Mouse (Mus musculus) megakaryocyte progenitor cell, adult 5-6 weeks (primary cell): ENCODE measurements around the gene Mapk13. TPM values are rescaled to one million over a fixed set of nuclear protein-coding genes. Genes with fewer than 3 reads are reported as not detected.
"Not testable (repeated sequence)": the region's sequence is repeated elsewhere in the genome, so short reads cannot be mapped to it uniquely, and the experiment has no call there.

ENCODE experiments used
- ATAC-seq: replicated peaks from 2 replicates; pipeline ENCODE4 v1.8.0; 2016; ENCODE audit warnings: mild to moderate bottlenecking, moderate TSS enrichment, inconsistent platforms; ENCODE audit not compliant: poor library complexity
- total RNA-seq, 2 experiments: library from RNA; stranded (forward) in 1 of 2; stranded (reverse) in 1 of 2; fragments of 157-497, 149-512 nt in 1 of 2; fragments of 200-1000 nt in 1 of 2; gene quantifications; 2 replicates each; pipeline versions ENCODE4 v1.2.3 to v1.2.4; 2015 to 2017

The Mapk13 gene
- total RNA-seq, 2 experiments from 2014 or later: 2.2 to 4.8 TPM

DNA sequence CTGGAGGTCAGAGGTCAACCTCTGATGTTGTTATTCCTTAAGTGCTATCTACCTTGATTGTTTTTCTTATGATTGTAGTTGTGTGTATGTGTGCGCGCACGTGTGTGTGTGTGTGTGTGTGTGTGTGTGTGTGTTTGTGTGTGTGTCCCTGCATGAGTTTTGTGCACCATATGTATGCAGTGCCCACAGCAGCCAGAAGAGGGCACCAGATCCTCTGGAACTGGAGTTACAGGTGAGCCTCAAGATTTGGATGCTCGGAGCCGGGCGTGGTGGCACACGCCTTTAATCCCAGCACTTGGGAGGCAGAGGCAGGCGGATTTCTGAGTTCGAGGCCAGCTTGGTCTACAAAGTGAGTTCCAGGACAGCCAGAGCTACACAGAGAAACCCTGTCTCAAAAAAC, 5.2 kb downstream of the Mapk13 start:
- ATAC-seq: not testable (repeated sequence)

DNA sequence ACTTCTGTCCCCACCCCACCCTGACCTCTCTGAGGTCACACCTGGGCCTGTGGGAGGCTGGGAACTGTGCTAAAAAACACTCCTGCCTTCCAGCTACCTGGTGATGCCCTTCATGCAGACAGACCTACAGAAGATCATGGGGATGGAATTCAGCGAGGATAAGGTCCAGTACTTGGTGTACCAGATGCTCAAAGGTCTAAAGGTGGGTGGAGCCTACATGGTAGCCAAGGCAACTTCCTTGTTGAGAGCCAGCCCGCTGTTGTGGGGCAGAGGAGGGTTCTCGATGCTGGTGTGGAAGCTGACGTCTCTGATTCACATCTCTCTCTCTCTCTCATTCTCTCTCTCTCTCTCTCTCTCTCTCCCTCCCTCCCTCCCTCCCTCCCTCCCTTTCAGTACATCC, 6.1 kb downstream of the Mapk13 start:
- ATAC-seq: no peak

DNA sequence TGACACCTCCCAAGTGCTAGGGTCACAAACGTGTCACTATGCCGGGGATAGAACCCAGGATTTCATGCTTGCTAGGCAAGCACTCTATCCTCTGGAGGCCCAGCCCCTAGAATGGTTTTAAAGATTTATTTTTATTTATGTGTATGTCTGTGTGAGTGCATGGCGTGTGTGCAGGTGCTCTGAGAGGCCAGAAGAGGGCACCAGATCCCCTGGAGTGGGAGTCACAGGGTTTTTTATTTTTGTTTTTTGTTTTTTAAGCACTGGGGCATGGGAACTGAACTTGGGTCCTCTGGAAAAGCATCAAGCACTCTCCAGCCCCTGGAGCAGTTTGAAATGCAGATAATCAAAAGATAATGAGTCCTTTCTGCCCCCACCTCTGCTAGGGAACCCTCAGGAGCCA, 7.7 kb downstream of the Mapk13 start:
- ATAC-seq: 0 out of 2 replicates have a peak, but pooled peaks have one; percentile 34

DNA sequence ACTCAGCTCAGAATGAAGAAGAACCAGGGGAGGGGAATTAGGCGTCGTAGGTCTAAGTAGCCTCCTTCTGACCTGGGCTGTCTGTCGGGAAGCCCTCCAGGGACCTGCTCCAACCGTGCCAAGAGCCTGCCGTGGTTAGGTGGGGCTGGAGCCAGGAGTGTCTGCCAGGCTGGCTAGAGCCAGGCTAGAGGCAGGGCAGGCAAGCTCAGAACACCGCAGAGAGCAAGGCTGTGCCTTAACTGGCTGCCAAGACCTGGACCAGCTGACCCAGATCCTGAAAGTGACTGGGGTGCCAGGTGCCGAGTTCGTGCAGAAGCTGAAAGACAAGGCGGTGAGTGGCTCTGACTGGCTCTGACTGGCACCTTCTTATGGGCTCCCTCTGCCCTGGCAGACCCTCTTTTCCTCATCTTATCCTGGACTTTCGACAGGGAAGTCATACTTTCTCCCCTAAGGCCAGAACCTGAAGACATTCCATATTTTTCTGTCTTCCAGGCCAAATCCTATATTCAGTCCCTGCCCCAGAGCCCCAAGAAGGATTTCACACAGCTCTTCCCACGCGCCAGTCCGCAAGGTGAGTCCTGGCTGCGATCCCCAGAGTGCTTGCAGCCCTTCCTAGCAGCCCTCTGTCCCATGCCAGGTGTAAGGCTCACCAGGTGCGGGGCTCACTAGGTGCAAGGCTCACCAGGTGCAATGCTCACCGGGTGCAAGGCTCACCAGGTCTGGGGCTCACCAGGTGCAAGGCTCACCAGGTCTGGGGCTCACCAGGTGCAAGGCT, 8.3 kb downstream of the Mapk13 start:
- no peak for ATAC-seq

DNA sequence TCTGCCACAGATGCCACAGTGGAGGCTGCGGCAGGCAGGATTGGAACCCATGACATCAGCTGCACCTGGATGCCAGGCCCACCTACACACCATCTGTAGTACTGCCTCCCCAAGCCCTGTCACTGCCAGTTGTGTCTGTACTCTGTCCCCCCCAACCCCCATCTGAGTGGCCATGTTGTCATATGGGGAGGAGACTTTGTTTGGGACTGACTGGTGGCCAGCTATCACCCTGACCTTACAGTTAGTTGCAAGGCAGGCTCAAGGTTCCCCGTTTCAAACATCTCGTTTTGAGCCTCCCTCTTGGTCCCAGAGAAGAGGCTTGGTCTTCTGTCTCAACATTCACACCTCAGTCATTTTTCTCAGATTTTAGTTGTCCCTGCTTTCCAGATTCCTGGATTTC, 10.6 kb downstream of the Mapk13 start:
- ATAC-seq: no peak

DNA sequence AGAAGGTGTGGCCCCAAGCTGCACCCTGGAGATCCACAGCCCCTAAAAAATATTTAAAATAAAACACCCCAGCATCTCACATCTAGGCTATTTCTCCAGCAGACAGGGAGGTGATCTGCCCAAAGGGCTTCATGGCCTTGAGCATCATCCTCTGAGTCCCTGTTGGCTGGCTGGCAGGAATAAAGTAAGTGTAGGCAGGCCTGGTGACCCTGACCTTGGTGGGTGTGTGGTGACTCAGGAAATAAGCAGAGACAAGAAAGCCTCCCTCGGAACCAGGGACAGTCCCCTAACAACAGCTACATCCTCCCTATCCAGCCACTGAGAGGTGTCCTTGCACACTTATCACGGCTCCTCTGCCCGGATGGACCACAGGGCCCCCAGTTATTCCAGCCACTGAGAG, 11.7 kb downstream of the Mapk13 start:
- ATAC-seq: no peak

DNA sequence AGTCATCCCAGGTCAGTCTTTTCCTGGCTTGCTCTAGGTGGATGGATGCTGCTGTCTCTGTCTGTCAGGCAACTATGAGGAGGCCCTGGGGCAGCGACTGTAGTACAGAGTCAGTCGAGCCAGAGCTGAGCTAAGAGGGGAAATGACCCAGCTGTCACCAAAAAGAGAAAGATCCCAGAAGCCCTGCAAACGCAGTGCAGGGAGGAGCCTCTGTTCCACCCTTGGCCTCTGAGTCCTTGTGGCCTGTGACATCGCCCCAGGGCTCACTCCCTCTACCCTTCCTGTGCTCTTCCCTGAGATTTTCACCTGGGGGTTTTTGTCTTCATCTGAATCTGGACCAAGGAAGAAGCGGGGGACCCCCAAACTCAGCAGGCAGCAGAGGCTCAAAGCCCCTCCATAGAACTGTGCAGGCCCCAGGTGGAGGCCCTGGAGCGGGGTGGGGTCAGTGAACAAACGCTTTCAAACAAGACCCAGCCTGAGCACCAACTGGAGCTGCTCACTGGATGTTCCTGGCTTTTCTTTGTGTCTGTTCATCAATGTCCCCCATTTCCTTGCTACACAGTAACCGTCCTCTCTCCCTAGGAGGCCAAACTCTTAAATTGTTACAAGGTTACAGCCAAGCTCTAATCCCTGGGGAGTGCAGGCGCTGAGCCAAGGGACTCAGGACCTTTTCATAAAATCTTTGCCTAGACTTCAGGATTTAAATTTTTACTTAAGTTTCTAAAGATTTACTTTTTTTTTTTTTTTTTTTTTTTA, 12.4 kb downstream of the Mapk13 start:
- ATAC-seq: no peak

DNA sequence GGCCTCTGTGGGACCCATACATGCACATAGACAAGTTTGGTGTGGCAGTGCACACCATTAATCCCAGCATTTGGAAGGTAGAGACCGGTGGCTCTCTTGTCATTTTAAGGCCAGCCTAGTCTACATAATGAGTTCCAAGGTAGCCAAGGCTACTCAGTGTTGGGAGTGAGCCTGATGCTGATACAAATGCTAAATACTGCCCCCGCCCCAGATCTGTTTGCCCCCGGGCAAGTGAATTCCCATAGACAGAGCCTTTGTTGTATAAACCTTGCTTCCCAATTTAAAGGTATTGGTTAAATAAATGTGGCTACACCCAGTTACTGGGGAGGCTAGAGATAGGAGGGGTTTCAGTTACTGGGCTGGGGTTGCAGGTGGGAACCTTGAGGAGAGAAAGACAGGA, 15.9 kb downstream of the Mapk13 start:
- no peak for ATAC-seq

DNA sequence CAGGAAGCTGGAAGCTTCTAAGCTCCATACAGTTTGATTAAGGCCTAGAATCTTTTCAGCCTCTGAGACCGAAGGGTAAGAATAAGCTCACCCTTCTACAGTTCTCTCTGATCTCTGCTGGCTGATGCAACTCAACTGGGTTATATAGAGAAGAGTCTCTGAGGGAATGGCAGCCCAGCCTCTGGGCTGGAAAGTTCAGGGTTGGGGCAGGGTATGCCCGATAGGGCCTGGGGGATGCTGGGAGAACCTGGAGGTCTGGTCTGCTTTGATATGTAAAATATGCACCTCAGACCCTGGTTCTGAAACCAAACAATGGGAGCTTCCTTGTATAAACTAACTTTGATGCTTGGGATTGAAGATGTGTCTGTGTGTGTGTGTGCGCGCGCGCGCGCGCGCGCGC, 18.4 kb downstream of the Mapk13 start:
- ATAC-seq: no peak

DNA sequence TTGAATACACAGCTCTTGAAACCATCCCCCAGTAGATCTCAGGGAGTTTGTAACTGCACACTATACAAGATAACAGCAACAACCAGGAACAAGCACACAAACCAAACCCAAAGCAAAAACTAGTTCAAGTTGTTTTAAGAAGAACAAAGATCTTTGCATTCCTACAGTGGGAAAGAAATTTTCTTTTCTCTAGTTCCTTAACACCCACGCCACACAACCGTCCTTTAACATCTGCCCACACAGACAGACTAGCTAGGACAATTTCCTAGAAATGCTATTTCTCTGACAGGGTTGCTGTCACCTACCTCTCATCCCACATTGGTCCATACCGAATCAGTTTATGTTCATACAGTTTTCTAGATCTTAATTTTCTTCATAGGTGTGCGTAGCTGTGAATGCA, 27.9 kb downstream of the Mapk13 start:
- ATAC-seq: no peak

DNA sequence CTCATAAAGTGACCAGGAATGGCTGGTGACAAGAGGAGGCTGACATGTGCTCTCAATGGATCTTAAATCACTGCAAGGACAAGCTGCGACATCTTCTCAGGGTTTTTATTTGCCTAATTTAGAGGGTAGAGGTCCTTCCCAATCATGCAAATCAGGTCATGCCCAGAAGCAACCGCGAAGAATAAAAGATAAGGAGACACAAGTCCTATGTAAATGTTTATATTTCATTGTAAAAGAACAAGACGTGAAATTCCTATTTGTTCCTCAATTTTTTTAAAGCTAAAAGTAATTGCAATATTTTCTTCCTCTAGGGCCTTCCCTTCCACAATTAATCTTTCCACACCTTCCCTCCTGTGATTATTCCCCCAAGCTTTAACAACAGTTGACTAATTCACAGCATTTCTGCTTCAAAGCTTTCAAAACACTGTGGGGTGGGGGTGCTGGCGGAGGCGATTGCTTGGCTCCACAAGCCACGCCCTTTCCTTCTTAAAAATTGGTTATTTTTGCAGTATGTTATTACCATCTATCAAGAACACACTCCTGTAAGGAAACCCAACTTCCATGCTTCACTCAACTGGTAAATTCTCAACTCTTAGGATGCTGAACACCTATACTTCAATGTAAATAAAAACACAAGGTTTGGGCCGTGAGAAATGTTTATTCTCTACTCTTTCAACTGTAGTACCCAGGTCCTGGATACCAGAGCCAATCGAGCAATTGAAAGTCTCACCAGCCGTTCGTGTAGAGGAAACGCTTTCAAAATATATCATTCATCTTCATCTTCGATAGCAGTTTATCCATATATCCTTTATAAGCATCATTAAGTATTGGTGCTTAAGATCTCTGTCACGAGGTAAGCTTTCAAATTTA, 30.4 kb downstream of the Mapk13 start:
- no peak for ATAC-seq

DNA sequence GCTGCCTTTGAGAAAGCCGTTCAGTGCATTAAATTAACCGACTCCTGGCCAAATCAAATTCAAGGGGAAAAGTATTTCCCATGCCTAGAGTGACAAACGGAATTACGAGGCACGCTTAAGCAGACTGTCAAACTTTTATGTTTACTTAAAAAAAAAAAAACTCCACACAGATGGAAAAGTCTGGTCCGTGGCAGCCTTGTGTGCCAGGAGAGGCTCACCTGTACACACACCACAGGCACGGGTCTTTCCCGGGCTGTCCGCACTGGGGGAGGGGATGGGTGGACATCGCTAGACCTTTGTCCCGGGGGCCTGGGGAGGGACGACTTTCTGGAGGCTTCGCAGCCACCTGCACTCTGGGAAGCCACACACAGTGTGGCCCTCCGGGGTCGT, 31.2 kb downstream of the Mapk13 start:
- ATAC-seq: no peak

DNA sequence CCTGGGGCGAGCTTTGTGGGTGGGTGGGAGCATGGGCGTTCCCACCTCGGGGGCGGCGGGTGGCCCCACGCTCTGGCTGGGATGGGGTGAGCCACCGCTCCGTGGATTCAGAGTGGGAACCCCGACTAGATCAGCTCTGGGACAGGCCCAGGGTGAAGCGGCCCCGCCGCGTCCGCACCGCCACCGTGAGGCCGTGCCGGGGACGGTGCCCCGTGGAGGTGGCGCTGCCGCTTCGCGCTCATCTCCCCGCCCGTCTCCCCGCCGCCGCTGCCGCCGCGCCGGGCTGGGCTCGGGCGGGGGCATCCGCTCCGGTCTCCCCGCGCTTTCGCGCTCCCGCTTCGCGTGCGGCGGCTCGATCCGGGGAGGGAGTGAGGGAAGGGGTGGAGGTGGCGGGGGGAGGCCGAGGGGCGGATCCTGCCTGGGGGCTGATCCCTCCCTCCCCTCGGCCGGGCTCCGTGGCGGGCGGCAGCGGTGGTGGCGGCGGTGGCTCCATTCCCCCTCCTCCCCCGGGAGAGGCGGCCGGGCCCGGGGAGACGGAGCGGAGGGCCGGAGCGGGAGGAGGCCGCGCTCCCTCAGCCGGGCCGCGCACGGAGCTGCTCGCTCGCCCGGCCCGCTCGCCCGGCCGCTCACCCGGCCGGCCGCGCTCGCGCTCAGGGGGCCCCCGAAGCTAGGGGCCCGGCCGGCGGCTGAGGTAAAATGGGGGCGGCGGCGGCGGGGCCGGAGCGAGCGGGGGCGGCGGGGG, 31.7 kb downstream of the Mapk13 start, which contains the start of gene Brpf3:
Brpf3 (plus strand) TSS at position 420 of the 742 bp plus-strand sequence.
- ATAC-seq: peak; percentile 50

DNA sequence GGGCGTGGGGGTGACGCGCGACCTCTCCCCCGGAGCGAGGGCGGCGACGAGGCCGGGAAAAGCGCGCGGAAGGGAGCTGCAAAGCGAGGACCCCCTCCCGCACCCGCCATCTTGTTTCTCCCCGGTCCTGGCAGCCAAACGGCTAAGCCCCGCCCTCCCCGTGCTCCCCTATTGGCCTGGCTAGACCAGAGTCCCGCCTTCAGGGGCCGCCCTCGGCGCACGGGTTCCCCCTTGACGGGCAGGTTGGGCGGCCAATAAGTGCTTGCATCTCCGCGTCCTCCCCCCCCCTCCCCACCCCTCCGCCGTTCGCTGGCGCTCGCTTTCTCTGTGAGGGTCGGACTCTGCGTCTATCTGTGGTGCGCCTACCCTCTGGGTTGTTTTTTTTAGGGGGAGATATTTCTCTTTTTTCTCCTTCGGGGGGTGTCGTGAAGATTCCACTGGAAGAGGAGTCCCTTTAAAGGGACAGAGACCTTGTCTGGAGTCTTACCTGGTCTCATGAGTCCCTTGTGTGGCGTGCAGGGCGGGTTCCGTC, 32.4 kb downstream of the Mapk13 start:
- ATAC-seq: peak; percentile 94

DNA sequence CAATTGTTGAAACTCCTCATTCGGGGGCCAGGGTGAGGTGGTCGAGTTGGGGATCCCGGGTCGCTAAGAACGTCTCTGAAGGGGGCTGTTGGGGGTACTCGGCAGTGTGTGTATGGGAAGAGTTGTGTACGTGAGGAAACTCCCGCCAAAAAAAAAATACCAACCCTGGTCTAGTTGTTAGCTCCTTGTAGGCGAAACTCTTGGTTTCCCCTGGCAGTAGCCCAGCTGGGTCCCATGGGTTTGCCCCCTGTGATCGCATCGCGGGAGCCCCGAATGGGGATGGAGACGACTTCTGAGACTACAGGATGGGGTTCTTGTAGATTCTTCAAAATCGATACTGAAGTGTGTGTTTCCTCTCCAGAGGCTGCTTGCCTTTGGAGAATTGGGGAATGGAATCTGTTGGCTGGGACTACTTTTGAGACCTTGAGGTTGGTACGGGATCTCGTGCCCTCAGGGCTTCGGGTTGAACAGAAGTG, 32.9 kb downstream of the Mapk13 start:
- no peak for ATAC-seq

DNA sequence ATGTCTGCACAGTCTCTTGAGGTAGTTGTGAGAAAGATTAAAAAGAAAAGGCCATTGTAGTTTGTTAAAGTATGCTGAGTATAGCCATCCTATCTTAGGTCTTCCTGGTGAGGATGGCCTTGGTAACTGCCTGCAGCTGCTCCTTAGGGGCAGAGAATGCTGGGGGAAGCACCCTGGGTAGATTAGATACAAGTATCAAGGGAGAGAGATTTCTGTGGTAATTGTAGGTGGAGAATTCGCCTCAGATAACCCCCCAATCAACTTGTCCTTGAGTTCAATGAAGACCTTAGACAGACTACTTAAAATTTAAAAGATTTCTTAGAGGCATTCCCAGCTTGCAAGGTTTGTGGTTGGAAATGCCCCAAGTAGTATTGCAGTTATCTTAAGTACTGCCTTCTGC, 34.2 kb downstream of the Mapk13 start:
- ATAC-seq: 0 out of 2 replicates have a peak, but pooled peaks have one; percentile 15

DNA sequence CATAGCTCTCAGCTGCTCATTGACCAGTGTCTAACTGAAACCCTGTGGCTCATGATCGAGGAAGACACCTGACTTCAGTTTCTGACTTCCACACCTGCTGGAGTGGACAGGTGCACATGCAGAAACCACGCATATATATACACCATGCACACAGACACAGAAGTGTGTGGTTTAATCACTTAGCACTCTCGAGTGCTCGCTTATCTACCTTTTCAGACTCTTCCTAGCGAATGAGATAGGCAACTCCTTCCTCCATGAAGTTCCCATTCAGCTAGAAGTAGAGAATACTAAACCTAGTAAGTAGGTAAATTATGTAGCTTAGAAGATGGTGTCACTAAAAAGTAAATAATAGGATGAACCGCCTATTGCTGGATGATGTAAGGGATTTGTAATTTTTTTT, 35.9 kb downstream of the Mapk13 start:
- ATAC-seq: no peak

DNA sequence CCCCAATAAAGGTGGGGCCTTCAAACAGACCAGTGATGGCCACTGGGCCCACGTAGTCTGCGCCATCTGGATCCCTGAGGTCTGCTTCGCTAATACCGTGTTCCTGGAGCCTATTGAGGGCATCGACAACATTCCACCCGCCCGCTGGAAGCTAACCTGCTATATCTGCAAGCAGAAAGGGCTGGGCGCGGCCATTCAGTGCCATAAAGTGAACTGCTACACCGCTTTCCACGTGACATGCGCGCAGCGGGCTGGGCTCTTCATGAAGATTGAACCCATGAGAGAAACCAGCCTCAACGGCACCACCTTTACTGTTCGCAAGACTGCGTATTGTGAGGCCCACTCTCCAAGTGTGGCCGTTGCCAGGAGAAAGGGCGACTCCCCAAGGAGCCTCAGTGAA, 37.7 kb downstream of the Mapk13 start:
- no peak for ATAC-seq

DNA sequence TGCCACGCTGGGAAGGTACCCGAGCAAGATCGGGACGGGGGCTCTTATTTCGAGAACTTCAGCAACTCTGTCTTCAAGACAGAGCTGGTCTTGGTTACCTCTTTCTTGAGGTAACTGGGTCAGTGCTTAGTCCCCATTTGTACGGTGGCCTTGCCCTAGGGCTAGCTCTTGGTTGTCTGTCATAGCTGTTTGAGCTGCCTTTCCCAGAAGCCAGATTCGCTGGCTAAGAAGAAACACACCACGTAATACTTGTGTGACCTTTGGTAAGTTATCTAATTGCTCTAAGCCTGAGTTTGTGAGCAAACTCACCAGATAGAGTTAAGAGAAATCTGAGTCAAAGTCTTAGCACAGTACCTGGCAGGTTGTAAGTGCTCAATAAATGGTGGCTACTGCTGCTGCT, 39.6 kb downstream of the Mapk13 start:
- ATAC-seq: no peak

DNA sequence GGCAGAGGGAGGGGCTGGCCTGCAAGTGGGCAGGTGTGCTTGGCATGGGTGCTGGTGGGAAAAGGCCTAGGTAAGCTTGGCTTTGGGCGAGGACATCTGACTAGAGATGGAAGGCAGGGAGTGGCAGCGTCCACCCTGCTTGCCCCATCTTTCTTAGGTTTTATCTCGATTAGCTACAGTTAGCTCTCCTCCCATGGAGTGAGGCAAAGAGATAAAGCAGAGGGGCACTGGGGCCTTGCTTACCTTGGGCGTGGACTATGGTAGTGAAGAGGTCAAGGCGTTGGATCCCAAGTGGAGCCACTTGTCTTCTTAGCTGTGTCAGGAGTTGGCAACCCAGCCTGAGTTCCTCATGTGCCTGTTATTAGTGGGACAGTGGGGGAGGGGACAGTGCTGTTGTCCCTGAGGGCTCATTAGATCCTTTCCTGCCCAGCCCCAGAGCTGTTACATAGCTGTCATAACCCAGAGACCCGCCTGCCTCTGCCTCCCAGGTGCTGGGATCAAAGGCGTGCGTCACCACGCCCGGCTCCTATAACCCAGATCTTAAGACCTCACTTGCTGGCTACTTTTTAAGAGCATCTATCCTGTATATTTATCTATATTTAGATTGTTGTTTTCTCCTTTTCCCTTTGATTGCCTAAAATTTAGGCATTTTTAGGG, 40.2 kb downstream of the Mapk13 start:
- peak; percentile 65 for ATAC-seq
